Mouse (Mus musculus) telencephalon, adult 2 months (tissue): ENCODE measurements around the gene Six3.
A peak's percentile ranks its signal among the peaks of the same experiment; 100 is the strongest.

Experiments used
- DNase-seq: peaks from one replicate; pipeline ENCODE4 v3.0.0-alpha.2; 2011; ENCODE audit warnings: low read depth, low spot score

Six3 gene

GRCm38 (mm10) chr17:85624981-85625940, 11.9 kb downstream of the Six3 start:
- no peak for DNase-seq

- no peak for DNase-seq
These were observed 12.9 kb downstream of the Six3 start for GRCm38 (mm10) chr17:85626091-85626860.

- no peak for DNase-seq
These were observed 14.3 kb downstream of the Six3 start for GRCm38 (mm10) chr17:85627751-85628150.

- no peak for DNase-seq
These were observed 15.4 kb downstream of the Six3 start for GRCm38 (mm10) chr17:85628811-85629210.

- DNase-seq, result no peak
These were observed 16.0 kb downstream of the Six3 start for GRCm38 (mm10) chr17:85629396-85629795.

- DNase-seq, result no peak
These were observed 17.1 kb downstream of the Six3 start for GRCm38 (mm10) chr17:85630296-85631050.

- no peak for DNase-seq
These were observed 17.7 kb downstream of the Six3 start for GRCm38 (mm10) chr17:85631106-85631505.

- DNase-seq, result no peak
These were observed 20.2 kb downstream of the Six3 start for GRCm38 (mm10) chr17:85633619-85634018.

GRCm38 (mm10) chr17:85637876-85638275, 24.5 kb downstream of the Six3 start:
- no peak for DNase-seq

GRCm38 (mm10) chr17:85645312-85645711, 31.9 kb downstream of the Six3 start:
- no peak for DNase-seq

- no peak for DNase-seq
These were observed 32.6 kb downstream of the Six3 start for GRCm38 (mm10) chr17:85645718-85646665.

- DNase-seq, result no peak
These were observed 46.6 kb downstream of the Six3 start for GRCm38 (mm10) chr17:85660016-85660415.

- DNase-seq, result no peak
These were observed 48.1 kb downstream of the Six3 start for GRCm38 (mm10) chr17:85661521-85661920.

- DNase-seq, result no peak
These were observed 50.8 kb downstream of the Six3 start for GRCm38 (mm10) chr17:85664202-85664601.

GRCm38 (mm10) chr17:85664618-85665320, 51.4 kb downstream of the Six3 start:
- DNase-seq, result peak; percentile 65
